ENCODE assay signal across 9 mouse cellular contexts in genomic region chr11:33513376-33513991, GRCm38 (mm10). TPM values are rescaled to one million over a fixed set of nuclear protein-coding genes. Genes with fewer than 3 reads are reported as not detected.
DNase-seq lines count a peak whose midpoint lies in the region; ATAC-seq lines count a peak whose summit lies in the region.
"Had no signal": no experiment of that assay in that cellular context is flagged by ENCODE, and none has a peak within 500 bp of the region (broad histone marks: within the 10 kb centered on the region; RNA-seq: fewer than 3 reads in every experiment).

Gene Ranbp17 (minus strand): TSS chr11:33513746.

- intact Hi-C loops in gastrocnemius, postnatal 36 days (cut with DNase I), result no loop called here

- no peaks in the 10 kb centered on the region for H3K27me3 ChIP-seq in limb, embryonic 15.5 days
- no peaks in the 10 kb centered on the region for H3K27me3 ChIP-seq in midbrain, embryonic 15.5 days (replicated peaks)
- no peaks in the 10 kb centered on the region for H3K27me3 ChIP-seq in stomach, embryonic 14.5 days (ENCODE audit: control insufficient read depth, insufficient read depth, low read length)

- peak within 1 kb of the TSS; percentile 89 for H3K4me3 ChIP-seq in limb, embryonic 15.5 days
- H3K4me3 ChIP-seq in midbrain, embryonic 15.5 days, result peak within 1 kb of the TSS; percentile 97
- peak within 1 kb of the TSS; percentile 72 for H3K4me3 ChIP-seq in stomach, embryonic 14.5 days (ENCODE audit: low read depth, low read length)

- peak; percentile 87 for DNase-seq in heart, adult 11 months
- DNase-seq in heart, adult 8-10 months (ENCODE audit: low spot score), result no peak
- DNase-seq in embryo, embryonic 10 days (ENCODE audit: low spot score), result peak; percentile 83
- peak; percentile 16 to 20 for DNase-seq in gastrocnemius, postnatal 36 days
- peak; percentile 7 for DNase-seq in kidney, adult 9 months

- H3K9me3 ChIP-seq in limb, embryonic 15.5 days, result no peaks in the 10 kb centered on the region
- H3K9me3 ChIP-seq in midbrain, embryonic 15.5 days, result no peaks in the 10 kb centered on the region
- no peaks in the 10 kb centered on the region for H3K9me3 ChIP-seq in stomach, embryonic 14.5 days (ENCODE audit: control insufficient read depth, low read depth, low read length)

- ATAC-seq in limb, embryonic 15.5 days (ENCODE audit: insufficient number of reproducible peaks, low FRiP score, low TSS enrichment, low read depth), result peak; percentile 76
- peak; percentile 91 for ATAC-seq in midbrain, embryonic 15.5 days (replicated peaks)
- ATAC-seq in stomach, embryonic 14.5 days (ENCODE audit: insufficient number of reproducible peaks, insufficient read depth, low FRiP score, low read depth), result peak; percentile 81

- H3K9ac ChIP-seq in limb, embryonic 15.5 days, result peak within 1 kb of the TSS; percentile 76
- peak within 1 kb of the TSS; percentile 90 for H3K9ac ChIP-seq in midbrain, embryonic 15.5 days
- peak within 1 kb of the TSS; percentile 59 for H3K9ac ChIP-seq in stomach, embryonic 14.5 days (replicated peaks; ENCODE audit: low read depth, low read length)

- peak within 1 kb of the TSS; percentile 74 for H3K27ac ChIP-seq in limb, embryonic 15.5 days
- H3K27ac ChIP-seq in midbrain, embryonic 15.5 days, result peak within 1 kb of the TSS; percentile 91
- peak within 1 kb of the TSS; percentile 55 for H3K27ac ChIP-seq in stomach, embryonic 14.5 days (ENCODE audit: low read length)

- WGBS in limb, embryonic 15.5 days, result under 1% methylated on average over 72 of the region's 72 CpGs
- WGBS in midbrain, embryonic 15.5 days, result 1% methylated on average over 69 of the region's 72 CpGs
- WGBS in stomach, embryonic 14.5 days, result 2% methylated on average over 58 of the region's 72 CpGs

- H3K4me2 ChIP-seq in limb, embryonic 15.5 days, result peak within 1 kb of the TSS; percentile 84
- peak within 1 kb of the TSS; percentile 70 for H3K4me2 ChIP-seq in midbrain, embryonic 15.5 days
- peak within 1 kb of the TSS; percentile 46 for H3K4me2 ChIP-seq in stomach, embryonic 14.5 days (replicated peaks; ENCODE audit: low read depth, low read length)

- peaks cover 6% of the 10 kb centered on the region for H3K4me1 ChIP-seq in limb, embryonic 15.5 days
- H3K4me1 ChIP-seq in midbrain, embryonic 15.5 days, result peaks cover 11% of the 10 kb centered on the region; the same call in 1 of the 2 replicates
- H3K4me1 ChIP-seq in stomach, embryonic 14.5 days (ENCODE audit: control insufficient read depth, insufficient read depth, low read length), result no peaks in the 10 kb centered on the region

- H3K36me3 ChIP-seq in limb, embryonic 15.5 days, result no peaks in the 10 kb centered on the region
- H3K36me3 ChIP-seq in midbrain, embryonic 15.5 days (replicated peaks), result no peaks in the 10 kb centered on the region
- H3K36me3 ChIP-seq in stomach, embryonic 14.5 days (ENCODE audit: control insufficient read depth, insufficient read depth, low read length), result no peaks in the 10 kb centered on the region

RNA-seq across cellular contexts. Expression of gene Ranbp17, which starts in this region (rescaled TPM):
- total RNA-seq in heart, adult 8-10 months (2022), result under 1 TPM; 0.19 to 0.66 (median 0.36) TPM
- under 1 TPM; 0.46 to 0.62 TPM for total RNA-seq in gastrocnemius, postnatal 36 days (2021)
- 4.6 and 4.9 TPM in 2 replicates for polyA plus RNA-seq in limb, embryonic 15.5 days (2015; fragmentation: Nextera tagmentation; extraction: Ambion mirVana)
- polyA plus RNA-seq in midbrain, embryonic 15.5 days (2015; fragmentation: Nextera tagmentation; extraction: Ambion mirVana), result 6.3 and 6.7 TPM in 2 replicates
- 8.3 and 11.1 TPM in 2 replicates for polyA plus RNA-seq in stomach, embryonic 14.5 days (2014; fragmentation: Nextera tagmentation; extraction: Ambion mirVana)
- polyA plus RNA-seq: C2C12 had no signal

Comparison
In these comparisons a context has a peak if more than half of its experiments do, and no peak if none do; other contexts are left out.
1. Peak in DNase-seq in gastrocnemius, postnatal 36 days; RNA of the gene not detected or under 1 TPM.